Mouse (Mus musculus): ENCODE results near the gene Arhgef17.

GRCm38 (mm10) chr7:100926311-100926923 is 5.5 kb downstream of the Arhgef17 start:
- TF ChIP-seq CTCF (IDR thresholded peaks at IDR 0.05; ENCODE audit: insufficient read depth, low read depth, low read length): no peak
- no peak for TF ChIP-seq POLR2A (IDR thresholded peaks at IDR 0.05; ENCODE audit: insufficient read depth, low read depth, low read length)

Measured in olfactory bulb, adult 2 months (tissue).